Mouse (Mus musculus) midbrain, embryonic 12.5 days (tissue): ENCODE measurements around the gene Ncoa3. TPM values are rescaled to one million over a fixed set of nuclear protein-coding genes. Genes with fewer than 3 reads are reported as not detected.

Experiments used
- ATAC-seq: fragments of 200-750 bp; cut with Nextera tagmentation; 2 replicates; pipeline ENCODE4 v1.8.0; 2017; ENCODE audit warnings: low read depth, moderate TSS enrichment, moderate library complexity; ENCODE audit not compliant: low FRiP score
- H3K27ac ChIP-seq: fragments of 300-500 bp; sonication (generic); replicated peaks from 2 replicates; pipeline ENCODE4 v1.5.1; 2016; ENCODE audit warnings: mild to moderate bottlenecking
- H3K27me3 ChIP-seq: fragments of 300-500 bp; sonication (generic); 2 replicates; pipeline ENCODE4 v1.6.1; 2016; ENCODE audit warnings: mild to moderate bottlenecking
- H3K36me3 ChIP-seq: fragments of 300-500 bp; sonication (generic); 2 replicates; pipeline ENCODE4 v1.6.1; 2016
- H3K4me1 ChIP-seq: fragments of 300-500 bp; sonication (generic); 2 replicates; pipeline ENCODE4 v1.6.1; 2016
- H3K4me2 ChIP-seq: fragments of 300-500 bp; sonication (generic); replicated peaks from 2 replicates; pipeline ENCODE4 v1.6.1; 2016; ENCODE audit warnings: mild to moderate bottlenecking, moderate library complexity
- H3K4me3 ChIP-seq: fragments of 300-500 bp; sonication (generic); 2 replicates; pipeline ENCODE4 v1.5.1; 2016; ENCODE audit warnings: mild to moderate bottlenecking
- H3K9ac ChIP-seq: fragments of 300-500 bp; sonication (generic); replicated peaks from 2 replicates; pipeline ENCODE4 v1.6.1; 2016; ENCODE audit warnings: mild to moderate bottlenecking, moderate library complexity
- H3K9me3 ChIP-seq: fragments of 300-500 bp; sonication (generic); 2 replicates; pipeline ENCODE4 v1.6.1; 2016; ENCODE audit warnings: mild to moderate bottlenecking
- WGBS: fragments of 180-500 bp; shearing (Covaris S2); methylation state at CpG from one replicate; pipeline ENCODE4 v1.1.7; 2016; 5-methylcytosine and 5-hydroxymethylcytosine counted together
- polyA plus RNA-seq: library from polyadenylated mRNA; unstranded; fragments of >200 nt; fragmentation: Nextera tagmentation; extraction: Ambion mirVana; gene quantifications from 2 replicates; pipeline ENCODE4 v1.2.1, GENCODE M21; 2016

Gene Ncoa3
- polyA plus RNA-seq, 1 experiment from 2014 or later = 15.7 TPM

DNA sequence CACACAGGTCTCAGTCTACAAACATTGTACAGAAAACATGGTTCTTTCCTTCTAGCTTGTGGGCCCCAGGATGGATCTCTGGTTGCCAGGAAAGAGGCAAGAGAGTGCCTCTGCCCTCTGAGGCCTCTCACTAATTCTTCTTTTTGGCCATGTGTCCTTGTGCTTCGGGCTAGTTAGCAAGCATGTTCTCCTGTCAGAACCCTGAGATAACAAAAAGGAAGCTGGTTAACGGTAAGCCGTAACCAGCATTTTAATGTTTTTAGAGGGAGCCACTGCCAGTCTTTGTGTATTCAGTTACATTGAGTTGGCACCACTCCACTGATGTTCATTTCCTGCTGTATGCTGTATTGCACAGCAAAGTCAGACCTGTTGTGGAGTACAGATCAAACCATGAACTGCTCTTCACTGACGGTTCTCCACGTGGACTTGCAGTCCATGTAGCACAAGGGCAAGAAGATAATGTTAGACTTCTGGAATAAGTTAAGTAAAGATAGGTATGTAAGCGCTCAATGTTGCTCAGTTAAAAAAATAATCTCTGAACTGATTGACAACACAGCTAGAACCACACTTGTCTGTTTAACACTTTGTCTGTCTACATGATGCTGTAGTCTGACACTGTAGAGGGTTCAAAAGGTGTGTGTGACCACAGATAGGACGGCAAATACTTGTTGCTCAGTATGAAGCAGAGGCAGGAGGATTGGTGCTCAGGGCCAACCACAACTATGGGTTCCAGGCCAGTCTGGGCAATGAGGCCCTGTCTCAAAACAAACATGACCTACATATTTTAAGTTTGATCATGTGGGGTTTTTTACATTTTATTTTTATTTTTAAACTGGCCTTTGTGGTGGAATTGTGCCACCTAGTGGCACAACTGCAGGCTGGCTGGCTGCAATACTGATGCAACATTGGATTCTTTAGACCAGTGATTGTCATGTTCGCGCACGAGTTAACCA, 53.4 kb downstream of the Ncoa3 start:
- H3K27me3 ChIP-seq = no peaks in the 10 kb centered on the region
- H3K9ac ChIP-seq = no peak overlapping the region
- no peaks in the 10 kb centered on the region for H3K9me3 ChIP-seq
- peaks cover 4% of the 10 kb centered on the region; the same call in 1 of the 2 replicates for H3K4me1 ChIP-seq
- no peak for ATAC-seq
- H3K36me3 ChIP-seq = peaks cover 36% of the 10 kb centered on the region
- H3K27ac ChIP-seq = no peak overlapping the region
- no peak overlapping the region for H3K4me3 ChIP-seq
- H3K4me2 ChIP-seq = no peak overlapping the region
- 76% methylated on average over 10 of the region's 10 CpGs for WGBS

- Histone ChIP-seq H3K9ac (no peak overlapping the region), H3K4me3 (no peak overlapping the region), H3K4me1 (no peaks in the 10 kb centered on the region), H3K27me3 (no peaks in the 10 kb centered on the region), H3K27ac (no peak overlapping the region), H3K9me3 (no peaks in the 10 kb centered on the region), H3K4me2 (no peak overlapping the region), H3K36me3 (peaks cover 53% of the 10 kb centered on the region)
- 94% methylated on average over 4 of the region's 4 CpGs for WGBS
- ATAC-seq = no peak
These were observed 55.5 kb downstream of the Ncoa3 start for GRCm38 (mm10) chr2:166047931-166048330.

- no peak for ATAC-seq
- Histone ChIP-seq H3K4me2 (no peak overlapping the region), H3K9me3 (no peaks in the 10 kb centered on the region), H3K27ac (no peak overlapping the region), H3K27me3 (no peaks in the 10 kb centered on the region), H3K4me1 (no peaks in the 10 kb centered on the region), H3K36me3 (peaks cover 58% of the 10 kb centered on the region), H3K4me3 (no peak overlapping the region), H3K9ac (no peak overlapping the region)
- WGBS = 89% methylated on average over 7 of the region's 7 CpGs
These were observed 56.4 kb downstream of the Ncoa3 start for GRCm38 (mm10) chr2:166048852-166049251.

DNA sequence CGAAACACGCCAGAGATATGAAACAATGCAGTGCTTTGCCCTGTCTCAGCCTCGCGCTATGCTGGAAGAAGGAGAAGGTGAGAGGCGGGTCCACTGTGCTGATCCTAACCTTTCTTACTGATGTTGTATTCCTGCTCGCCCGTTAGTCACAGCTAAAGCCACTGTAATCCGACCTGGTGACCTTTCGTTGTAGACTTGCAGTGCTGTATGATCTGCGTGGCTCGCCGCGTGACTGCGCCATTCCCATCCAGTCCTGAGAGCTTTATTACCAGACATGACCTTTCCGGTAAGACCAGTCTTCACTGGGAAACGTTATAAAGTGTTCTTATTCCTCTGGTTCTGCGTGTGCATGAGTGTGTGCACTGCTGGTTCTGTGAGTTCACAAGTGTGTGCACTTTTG, 59.0 kb downstream of the Ncoa3 start:
- Histone ChIP-seq H3K4me1 (no peaks in the 10 kb centered on the region), H3K9ac (no peak overlapping the region), H3K4me3 (no peak overlapping the region), H3K4me2 (no peak overlapping the region), H3K9me3 (no peaks in the 10 kb centered on the region), H3K36me3 (peaks cover 83% of the 10 kb centered on the region), H3K27ac (no peak overlapping the region), H3K27me3 (no peaks in the 10 kb centered on the region)
- WGBS = 91% methylated on average over 17 of the region's 17 CpGs
- no peak for ATAC-seq

- Histone ChIP-seq H3K27ac (no peak overlapping the region), H3K36me3 (peaks cover 87% of the 10 kb centered on the region), H3K4me1 (no peaks in the 10 kb centered on the region), H3K9ac (no peak overlapping the region), H3K4me3 (no peak overlapping the region), H3K9me3 (no peaks in the 10 kb centered on the region), H3K4me2 (no peak overlapping the region), H3K27me3 (no peaks in the 10 kb centered on the region)
- no peak for ATAC-seq
- 92% methylated on average over 7 of the region's 7 CpGs for WGBS
These were observed 59.5 kb downstream of the Ncoa3 start for GRCm38 (mm10) chr2:166051966-166052365.

DNA sequence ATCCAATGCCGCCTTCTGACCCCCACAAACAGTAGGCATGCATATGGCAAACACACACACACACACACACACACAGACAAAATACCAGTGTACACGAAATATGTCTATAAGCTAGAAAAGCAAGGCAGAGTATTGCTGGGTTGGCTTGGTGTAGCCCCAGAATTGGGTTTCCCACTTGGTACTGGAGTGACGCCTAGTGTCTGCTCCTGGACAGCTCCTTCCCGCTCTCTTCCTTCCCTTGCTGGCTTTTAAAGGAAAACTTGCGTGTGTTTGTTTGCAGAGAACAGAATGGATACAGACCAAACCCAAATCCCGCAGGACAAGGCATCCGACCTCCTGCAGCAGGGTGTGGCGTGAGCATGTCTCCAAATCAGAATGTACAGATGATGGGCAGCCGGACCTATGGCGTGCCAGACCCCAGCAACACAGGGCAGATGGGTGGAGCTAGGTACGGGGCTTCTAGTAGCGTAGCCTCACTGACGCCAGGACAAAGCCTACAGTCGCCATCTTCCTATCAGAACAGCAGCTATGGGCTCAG, 61.6 kb downstream of the Ncoa3 start:
- 93% methylated on average over 14 of the region's 14 CpGs for WGBS
- Histone ChIP-seq H3K27ac (no peak overlapping the region), H3K4me1 (no peaks in the 10 kb centered on the region), H3K9ac (no peak overlapping the region), H3K4me2 (no peak overlapping the region), H3K9me3 (no peaks in the 10 kb centered on the region), H3K27me3 (no peaks in the 10 kb centered on the region), H3K36me3 (peaks cover 78% of the 10 kb centered on the region), H3K4me3 (no peak overlapping the region)
- no peak for ATAC-seq

GRCm38 (mm10) chr2:166059684-166060423, 67.4 kb downstream of the Ncoa3 start:
- Histone ChIP-seq H3K4me1 (no peaks in the 10 kb centered on the region), H3K27ac (no peak overlapping the region), H3K9ac (no peak overlapping the region), H3K4me3 (no peak overlapping the region), H3K36me3 (peaks cover 76% of the 10 kb centered on the region), H3K27me3 (no peaks in the 10 kb centered on the region), H3K9me3 (no peaks in the 10 kb centered on the region), H3K4me2 (no peak overlapping the region)
- 92% methylated on average over 7 of the region's 7 CpGs for WGBS
- no peak for ATAC-seq

DNA sequence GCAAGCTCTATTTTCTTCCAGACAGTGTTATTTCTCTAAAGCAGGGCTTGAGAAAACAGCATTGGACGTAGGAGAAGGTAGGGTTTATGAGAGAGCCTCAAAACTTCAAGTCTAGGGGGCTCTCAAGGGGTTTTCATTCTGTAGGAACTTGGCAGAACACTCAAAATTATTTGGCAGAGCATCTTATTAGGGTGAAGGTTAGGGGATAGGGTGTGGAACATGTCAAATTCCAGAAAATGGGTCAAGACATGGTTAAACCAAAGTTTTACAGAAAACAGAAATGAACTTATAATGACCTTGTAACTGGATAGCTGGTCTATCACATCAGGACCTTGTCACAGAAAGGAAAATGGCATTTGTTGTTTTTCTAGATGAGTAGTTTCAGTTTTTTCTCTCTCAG, 69.6 kb downstream of the Ncoa3 start:
- Histone ChIP-seq H3K27ac (no peak overlapping the region), H3K4me1 (no peaks in the 10 kb centered on the region), H3K9ac (no peak overlapping the region), H3K36me3 (peaks cover 74% of the 10 kb centered on the region), H3K4me2 (no peak overlapping the region), H3K4me3 (no peak overlapping the region), H3K9me3 (no peaks in the 10 kb centered on the region), H3K27me3 (no peaks in the 10 kb centered on the region)
- no peak for ATAC-seq
- 91% methylated on average over 1 of the region's 1 CpGs for WGBS

GRCm38 (mm10) chr2:166062431-166062830, 70.0 kb downstream of the Ncoa3 start:
- Histone ChIP-seq H3K4me2 (no peak overlapping the region), H3K4me3 (no peak overlapping the region), H3K36me3 (peaks cover 76% of the 10 kb centered on the region), H3K9ac (no peak overlapping the region), H3K9me3 (no peaks in the 10 kb centered on the region), H3K4me1 (no peaks in the 10 kb centered on the region), H3K27ac (no peak overlapping the region), H3K27me3 (no peaks in the 10 kb centered on the region)
- ATAC-seq = no peak
- WGBS = 92% methylated on average over 8 of the region's 8 CpGs

DNA sequence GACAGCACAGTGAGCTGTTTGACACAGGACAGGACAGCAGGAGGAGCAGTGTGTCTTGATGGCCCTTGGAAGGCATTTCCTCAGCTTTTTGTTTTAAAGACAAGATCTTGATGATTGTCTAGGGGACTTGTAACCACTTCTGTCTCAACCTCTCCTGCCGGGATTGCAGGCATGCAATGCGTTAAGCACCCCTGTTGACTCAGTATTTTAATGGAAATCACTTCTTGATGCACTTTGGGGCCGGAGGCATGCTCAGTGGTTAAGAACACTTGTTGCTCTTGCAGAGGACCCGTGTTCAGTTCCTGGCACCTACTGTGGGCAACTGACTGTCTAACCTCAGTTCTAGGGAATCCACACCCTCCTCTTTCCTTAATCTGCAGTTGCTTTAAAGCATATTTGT, 74.0 kb downstream of the Ncoa3 start:
- Histone ChIP-seq H3K9ac (no peak overlapping the region), H3K9me3 (no peaks in the 10 kb centered on the region), H3K4me3 (no peak overlapping the region), H3K4me2 (no peak overlapping the region), H3K27ac (no peak overlapping the region), H3K4me1 (no peaks in the 10 kb centered on the region), H3K36me3 (peaks cover 81% of the 10 kb centered on the region), H3K27me3 (no peaks in the 10 kb centered on the region)
- 64% methylated on average over 4 of the region's 4 CpGs for WGBS
- ATAC-seq = no peak

DNA sequence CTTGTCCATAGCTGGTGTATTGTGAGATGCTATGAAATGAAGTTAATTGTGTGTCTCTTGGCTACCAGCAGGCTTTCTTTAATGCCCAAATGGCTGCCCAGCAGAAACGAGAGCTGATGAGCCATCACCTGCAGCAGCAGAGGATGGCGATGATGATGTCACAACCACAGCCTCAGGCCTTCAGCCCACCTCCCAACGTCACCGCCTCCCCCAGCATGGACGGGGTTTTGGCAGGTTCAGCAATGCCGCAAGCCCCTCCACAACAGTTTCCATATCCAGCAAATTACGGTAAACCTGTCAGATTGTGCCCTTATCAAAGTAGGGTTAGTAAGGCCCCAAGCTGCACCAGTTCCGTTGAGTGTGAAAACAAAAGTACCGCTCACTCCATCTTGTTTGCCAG, 75.8 kb downstream of the Ncoa3 start:
- H3K36me3 ChIP-seq = peaks cover 85% of the 10 kb centered on the region
- no peaks in the 10 kb centered on the region for H3K27me3 ChIP-seq
- H3K9ac ChIP-seq = no peak overlapping the region
- ATAC-seq = no peak
- H3K27ac ChIP-seq = no peak overlapping the region
- H3K9me3 ChIP-seq = no peaks in the 10 kb centered on the region
- no peaks in the 10 kb centered on the region for H3K4me1 ChIP-seq
- H3K4me3 ChIP-seq = no peak overlapping the region
- H3K4me2 ChIP-seq = no peak overlapping the region
- 92% methylated on average over 9 of the region's 9 CpGs for WGBS

GRCm38 (mm10) chr2:166069164-166069563, 76.7 kb downstream of the Ncoa3 start:
- WGBS = 88% methylated on average over 5 of the region's 5 CpGs
- Histone ChIP-seq H3K27ac (no peak overlapping the region), H3K4me3 (no peak overlapping the region), H3K36me3 (peaks cover 83% of the 10 kb centered on the region), H3K4me1 (peaks cover under 1% of the 10 kb centered on the region; the same call in 1 of the 2 replicates), H3K9ac (no peak overlapping the region), H3K9me3 (no peaks in the 10 kb centered on the region), H3K27me3 (no peaks in the 10 kb centered on the region), H3K4me2 (no peak overlapping the region)
- ATAC-seq = no peak
